Mouse (Mus musculus) heart, embryonic 14.5 days (tissue): ENCODE measurements at regions not wholly inside any gene's neighbourhood (a gene's known extent, or its start where the extent isn't known, plus 50 kb on each side); places are given as distances from the start of the nearest gene placed in this dataset.
A peak's percentile ranks its signal among the peaks of the same experiment; 100 is the strongest.

Experiments used
- ATAC-seq: fragments of 200-750 bp; cut with Nextera tagmentation; 2 replicates; pipeline ENCODE4 v1.8.0; 2017; ENCODE audit warnings: low read depth, moderate TSS enrichment; ENCODE audit not compliant: insufficient number of reproducible peaks, insufficient read depth, low FRiP score
- H3K27ac ChIP-seq, 2 experiments: fragments of 200-500 bp in 1 of 2; fragments of 300-500 bp in 1 of 2; sonication (generic) in 1 of 2; replicated peaks in 1 of 2; 2 replicates each; pipeline ENCODE4 v1.5.1; 2012 to 2014; ENCODE audit warnings: low read depth in 2 of 2, low read length in 2 of 2, control low read depth in 1 of 2, mild to moderate bottlenecking in 1 of 2, mixed read lengths in 1 of 2; ENCODE audit not compliant: control insufficient read depth in 1 of 2, insufficient read depth in 1 of 2
- H3K27me3 ChIP-seq: fragments of 300-500 bp; sonication (generic); 2 replicates; pipeline ENCODE4 v1.6.1; 2014; ENCODE audit warnings: mild to moderate bottlenecking, low read length, control low read depth; ENCODE audit not compliant: control insufficient read depth, insufficient read depth
- H3K36me3 ChIP-seq: fragments of 300-500 bp; sonication (generic); 2 replicates; pipeline ENCODE4 v1.6.1; 2014; ENCODE audit warnings: mild to moderate bottlenecking, control low read depth, low read length, mixed read lengths; ENCODE audit not compliant: control insufficient read depth, insufficient read depth
- H3K4me1 ChIP-seq, 2 experiments: fragments of 200-500 bp in 1 of 2; fragments of 300-500 bp in 1 of 2; sonication (generic) in 1 of 2; 2 replicates each; pipeline ENCODE4 v1.6.1; 2012 to 2014; ENCODE audit warnings: low read length in 2 of 2, control low read depth in 1 of 2, mixed read lengths in 1 of 2; ENCODE audit not compliant: control insufficient read depth in 2 of 2, insufficient read depth in 2 of 2
- H3K4me2 ChIP-seq: fragments of 300-500 bp; sonication (generic); 2 replicates; pipeline ENCODE4 v1.6.1; 2014; ENCODE audit warnings: mild to moderate bottlenecking, low read length
- H3K4me3 ChIP-seq, 2 experiments: fragments of 200-500 bp in 1 of 2; fragments of 300-500 bp in 1 of 2; sonication (generic) in 1 of 2; 2 replicates each; pipeline ENCODE4 v1.5.1; 2012 to 2014; ENCODE audit warnings: low read length in 2 of 2, mild to moderate bottlenecking in 2 of 2, control low read depth in 1 of 2, low read depth in 1 of 2, moderate library complexity in 1 of 2; ENCODE audit not compliant: control insufficient read depth in 1 of 2, insufficient read depth in 1 of 2
- H3K9ac ChIP-seq: fragments of 300-500 bp; sonication (generic); 2 replicates; pipeline ENCODE4 v1.6.1; 2014; ENCODE audit warnings: mild to moderate bottlenecking, low read length
- H3K9me3 ChIP-seq: fragments of 300-500 bp; sonication (generic); 2 replicates; pipeline ENCODE4 v1.6.1; 2016; ENCODE audit warnings: low read length, control low read depth; ENCODE audit not compliant: control insufficient read depth
- WGBS: fragments of 180-500 bp; shearing (Covaris S2); extraction: QIAGEN DNeasy Blood & Tissue Kit; methylation state at CpG from one replicate; pipeline ENCODE4 v1.1.7; 2014; 5-methylcytosine and 5-hydroxymethylcytosine counted together

DNA sequence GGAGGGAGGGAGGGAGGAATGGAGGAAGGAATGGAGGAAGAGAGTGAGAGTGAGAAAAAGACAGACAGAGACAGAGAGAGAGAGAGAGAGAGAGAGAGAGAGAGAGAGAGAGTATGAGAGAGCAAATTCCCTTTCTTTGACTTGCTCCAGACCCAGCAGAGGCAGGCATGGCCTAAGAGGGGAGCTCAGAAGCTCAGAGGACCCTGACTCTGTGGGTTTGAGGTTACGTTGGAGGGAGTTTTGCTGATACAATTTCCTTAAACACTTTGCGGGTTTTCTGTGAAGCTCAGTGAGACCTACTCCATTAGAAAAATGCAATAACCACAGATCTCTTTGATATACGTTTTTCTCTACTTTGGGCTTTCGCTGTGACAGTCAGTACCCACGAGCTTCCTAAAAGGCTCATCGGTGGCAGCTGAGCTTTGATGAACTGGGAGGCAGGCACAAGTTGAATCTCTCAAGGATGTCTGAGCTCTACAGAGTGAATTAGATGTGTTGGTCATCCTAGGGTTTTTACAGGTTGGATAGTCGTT is 105.1 kb downstream of the Gadd45g start:
- Histone ChIP-seq H3K36me3 (no peaks in the 10 kb centered on the region), H3K4me2 (no peak overlapping the region), H3K27ac (no peak overlapping the region), H3K9me3 (no peaks in the 10 kb centered on the region), H3K27me3 (no peaks in the 10 kb centered on the region), H3K4me3 (no peak overlapping the region), H3K4me1 (peaks cover 12 to 17% of the 10 kb centered on the region in 2 experiments), H3K9ac (no peak overlapping the region)
- no peak for ATAC-seq
- WGBS: 91% methylated on average over 7 of the region's 7 CpGs

- ATAC-seq: no peak
- no peak overlapping the region for H3K4me2 ChIP-seq
- no peaks in the 10 kb centered on the region for H3K36me3 ChIP-seq
- H3K9me3 ChIP-seq: no peaks in the 10 kb centered on the region
- H3K9ac ChIP-seq: no peak overlapping the region
- peaks cover 12 to 19% of the 10 kb centered on the region in 2 experiments; a peak in 3 of 4 replicates for H3K4me1 ChIP-seq
- no peaks in the 10 kb centered on the region for H3K27me3 ChIP-seq
- 38% methylated on average over 4 of the region's 4 CpGs for WGBS
- 0 out of 4 replicates have a peak overlapping the region, but pooled peaks of 1 of the 2 experiments have one; percentile 24 for H3K27ac ChIP-seq
- no peak overlapping the region for H3K4me3 ChIP-seq
Measured at GRCm38 (mm10) chr13:51953084-51953483, 106.6 kb downstream of the Gadd45g start.

GRCm38 (mm10) chr13:51953569-51953968 is 107.1 kb downstream of the Gadd45g start:
- H3K4me2 ChIP-seq: no peak overlapping the region
- H3K9me3 ChIP-seq: no peaks in the 10 kb centered on the region
- 85% methylated on average over 8 of the region's 8 CpGs for WGBS
- H3K27me3 ChIP-seq: no peaks in the 10 kb centered on the region
- H3K9ac ChIP-seq: no peak overlapping the region
- H3K4me1 ChIP-seq: peaks cover 12 to 22% of the 10 kb centered on the region in 2 experiments; a peak in 3 of 4 replicates
- H3K4me3 ChIP-seq: no peak overlapping the region
- no peaks in the 10 kb centered on the region for H3K36me3 ChIP-seq
- ATAC-seq: no peak
- no peak overlapping the region for H3K27ac ChIP-seq

DNA sequence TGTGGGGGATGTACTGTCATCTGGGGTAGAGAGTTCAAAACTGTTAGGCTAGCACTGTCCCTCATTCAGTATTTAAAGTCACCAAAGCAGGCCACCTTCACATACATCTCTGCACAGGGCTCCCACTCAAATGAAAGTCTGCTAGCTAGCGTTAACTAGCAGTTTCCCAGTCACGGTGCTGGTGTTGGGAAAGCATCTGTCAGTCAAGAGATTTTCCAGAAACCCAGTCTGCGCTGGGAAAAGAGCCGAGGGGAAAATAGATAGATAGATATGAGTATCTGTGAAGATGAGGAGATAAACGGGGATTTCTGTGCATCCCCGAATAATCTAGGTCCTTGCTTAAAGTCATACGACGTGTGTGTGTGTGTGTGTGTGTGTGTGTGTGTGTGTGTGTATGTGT is 110.6 kb downstream of the Gadd45g start:
- WGBS: 26% methylated on average over 8 of the region's 8 CpGs
- no peak overlapping the region for H3K27ac ChIP-seq

DNA sequence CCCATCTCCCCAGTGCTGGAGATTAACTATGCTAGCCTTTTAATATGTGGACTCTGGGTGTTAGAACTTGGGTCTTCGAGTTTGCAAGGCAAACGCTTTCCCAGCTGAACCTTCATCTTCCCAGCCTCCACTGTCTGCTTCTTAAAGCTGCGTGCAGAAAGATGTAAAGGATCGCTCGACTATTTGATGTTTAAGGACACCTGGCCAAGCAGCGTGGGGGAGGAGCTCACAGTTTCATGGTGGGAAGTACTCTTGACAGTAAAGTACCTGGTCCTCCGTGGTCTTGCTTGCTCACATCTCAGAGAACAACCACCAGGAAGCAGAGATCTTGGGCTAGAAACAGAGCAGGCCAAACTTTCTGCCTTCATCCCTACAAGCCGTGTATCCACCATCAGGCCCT is 113.1 kb downstream of the Gadd45g start:
- peaks cover 13 to 23% of the 10 kb centered on the region in 2 experiments for H3K4me1 ChIP-seq
- no peaks in the 10 kb centered on the region for H3K27me3 ChIP-seq
- H3K9me3 ChIP-seq: no peaks in the 10 kb centered on the region
- no peak for ATAC-seq
- H3K4me3 ChIP-seq: no peak overlapping the region
- H3K4me2 ChIP-seq: no peak overlapping the region
- no peaks in the 10 kb centered on the region for H3K36me3 ChIP-seq
- no peak overlapping the region for H3K9ac ChIP-seq
- 84% methylated on average over 8 of the region's 8 CpGs for WGBS
- no peak overlapping the region for H3K27ac ChIP-seq

More for the DNA sequence above, 110.6 kb downstream of the Gadd45g start:
- Histone ChIP-seq H3K36me3 (no peaks in the 10 kb centered on the region), H3K27me3 (no peaks in the 10 kb centered on the region), H3K9ac (no peak overlapping the region), H3K4me1 (peaks cover 16 to 24% of the 10 kb centered on the region in 2 experiments), H3K4me2 (no peak overlapping the region), H3K4me3 (no peak overlapping the region), H3K9me3 (no peaks in the 10 kb centered on the region)
- no peak for ATAC-seq

- H3K36me3 ChIP-seq: no peaks in the 10 kb centered on the region
- H3K4me2 ChIP-seq: no peak overlapping the region
- no peak for ATAC-seq
- no peak overlapping the region for H3K4me3 ChIP-seq
- peaks cover 19 to 30% of the 10 kb centered on the region in 2 experiments for H3K4me1 ChIP-seq
- no peaks in the 10 kb centered on the region for H3K27me3 ChIP-seq
- WGBS: 41% methylated on average over 4 of the region's 4 CpGs
- H3K9ac ChIP-seq: no peak overlapping the region
- H3K27ac ChIP-seq: no peak overlapping the region
- H3K9me3 ChIP-seq: no peaks in the 10 kb centered on the region
Measured at GRCm38 (mm10) chr13:51960262-51960661, 113.8 kb downstream of the Gadd45g start.

DNA sequence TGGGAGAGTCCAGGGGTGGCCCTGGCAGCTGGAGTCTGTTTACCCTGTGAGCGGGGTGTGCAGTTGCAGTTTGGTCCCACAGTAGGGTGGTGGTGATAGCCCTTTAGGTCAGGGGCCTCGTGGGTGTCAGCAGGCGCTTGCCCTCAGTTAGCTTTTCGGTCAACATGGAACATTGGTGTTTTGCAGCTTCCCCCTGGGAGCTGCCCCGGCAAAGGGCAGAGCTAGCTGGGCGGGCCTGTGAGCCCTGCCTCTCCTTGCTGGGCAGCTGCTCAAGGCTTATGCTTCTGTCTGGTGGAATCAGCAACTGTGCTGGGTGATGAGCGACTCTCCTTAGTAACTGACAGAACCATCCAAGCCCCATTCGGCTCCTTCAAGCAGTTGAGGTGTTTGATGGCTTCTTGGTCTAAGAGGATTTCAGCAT is 115.7 kb downstream of the Gadd45g start:
- H3K36me3 ChIP-seq: no peaks in the 10 kb centered on the region
- H3K9ac ChIP-seq: no peak overlapping the region; the same call in 1 of the 2 replicates
- H3K4me3 ChIP-seq: no peak overlapping the region
- H3K27ac ChIP-seq: no peak overlapping the region
- 64% methylated on average over 8 of the region's 8 CpGs for WGBS
- peaks cover 23 to 37% of the 10 kb centered on the region in 2 experiments for H3K4me1 ChIP-seq
- H3K9me3 ChIP-seq: no peaks in the 10 kb centered on the region
- ATAC-seq: no peak
- H3K27me3 ChIP-seq: no peaks in the 10 kb centered on the region
- H3K4me2 ChIP-seq: no peak overlapping the region

- no peak for ATAC-seq
- Histone ChIP-seq H3K27ac (no peak overlapping the region), H3K36me3 (no peaks in the 10 kb centered on the region), H3K4me2 (no peak overlapping the region), H3K9me3 (no peaks in the 10 kb centered on the region), H3K9ac (no peak overlapping the region), H3K4me1 (peaks cover 23 to 37% of the 10 kb centered on the region in 2 experiments), H3K4me3 (no peak overlapping the region), H3K27me3 (no peaks in the 10 kb centered on the region)
- WGBS: 60% methylated on average over 5 of the region's 5 CpGs
Measured at GRCm38 (mm10) chr13:51962676-51963075, 116.2 kb downstream of the Gadd45g start.
